ENCODE assay signal across 19 mouse cellular contexts in genomic region chr2:56440916-56441315, GRCm38 (mm10).
"Had no signal": no experiment of that assay in that cellular context is flagged by ENCODE, and none has a peak within 500 bp of the region (broad histone marks: within the 10 kb centered on the region; RNA-seq: fewer than 3 reads in every experiment).

No protein-coding gene starts in this region.

- H3K27me3 ChIP-seq: megakaryocyte, embryonic 14.5 days; neural tube, embryonic 12.5 days; stomach, embryonic 15.5 days had no signal

- H3K4me3 ChIP-seq: megakaryocyte, embryonic 14.5 days; neural tube, embryonic 12.5 days; stomach, embryonic 15.5 days had no signal

- H3K9ac ChIP-seq: liver, embryonic 14.5 days; liver, postnatal 0 days; lung, embryonic 14.5 days; neural tube, embryonic 12.5 days; stomach, embryonic 15.5 days had no signal

- H3K4me1 ChIP-seq: megakaryocyte, embryonic 14.5 days; neural tube, embryonic 12.5 days; stomach, embryonic 15.5 days had no signal

- H3K9me3 ChIP-seq: megakaryocyte, embryonic 14.5 days; neural tube, embryonic 12.5 days; stomach, embryonic 15.5 days had no signal

- H3K4me2 ChIP-seq: liver, embryonic 11.5 days; lung, embryonic 14.5 days; midbrain, embryonic 11.5 days; neural tube, embryonic 12.5 days; stomach, embryonic 15.5 days had no signal

- H3K36me3 ChIP-seq: neural tube, embryonic 12.5 days; stomach, embryonic 15.5 days had no signal

- H3K27ac ChIP-seq: liver, embryonic 14.5 days; neural tube, embryonic 12.5 days; stomach, embryonic 15.5 days had no signal

- ATAC-seq: intestine, postnatal 0 days; liver, postnatal 0 days; lung, postnatal 0 days had no signal

- DNase-seq: kidney, adult 2 months; kidney, postnatal 10 days; kidney, postnatal 36 days; layer of hippocampus, adult 9-11 months; liver, postnatal 0 days; lung, embryonic 14.5 days; midbrain, embryonic 14.5 days; retina, postnatal 1 day; right cerebral cortex, postnatal 25 days; spleen, adult 18-20 months; thymus, postnatal 25 days had no signal
